Mouse (Mus musculus) megakaryocyte, embryonic 14.5 days (primary cell): ENCODE measurements around the gene Sufu.

Source experiments
- FLI1 ChIP-seq: IDR thresholded peaks from 2 replicates; pipeline ENCODE4 v1.6.1; 2012; ENCODE audit warnings: low read length, inconsistent platforms, mixed read lengths
- GATA1 ChIP-seq: IDR thresholded peaks from 3 replicates; pipeline ENCODE4 v1.6.1; 2012; ENCODE audit warnings: mixed read lengths, low read length, inconsistent platforms, borderline replicate concordance

DNA sequence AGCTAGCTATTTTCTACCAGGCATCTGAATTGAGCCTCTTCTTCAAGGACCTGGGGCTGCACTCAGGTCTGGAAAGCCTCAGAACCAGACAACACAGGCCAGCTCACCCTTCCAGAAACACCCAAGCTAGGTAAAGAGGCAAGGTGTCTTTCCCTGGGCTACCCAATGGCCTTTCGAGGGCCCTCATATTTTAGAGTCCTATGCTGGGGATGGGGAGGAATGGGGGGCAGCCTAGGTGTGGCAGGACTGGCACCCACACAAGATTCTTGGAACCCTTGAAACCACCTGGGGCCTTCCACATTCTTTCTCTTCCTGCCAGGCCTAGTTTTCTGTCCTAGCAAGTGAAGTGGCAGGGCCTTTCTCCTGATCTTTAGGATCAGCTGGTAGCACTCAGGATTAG is 92.8 kb downstream of the Sufu start:
- TF ChIP-seq GATA1 (no peak), FLI1 (no peak)
